Mouse (Mus musculus) embryo, embryonic 10 days (tissue): ENCODE results near the gene Nop56.

Experiments
- DNase-seq: peaks from one replicate; pipeline ENCODE4 v3.0.0-alpha.2; 2015; ENCODE audit warnings: low spot score

Nop56 gene

DNA sequence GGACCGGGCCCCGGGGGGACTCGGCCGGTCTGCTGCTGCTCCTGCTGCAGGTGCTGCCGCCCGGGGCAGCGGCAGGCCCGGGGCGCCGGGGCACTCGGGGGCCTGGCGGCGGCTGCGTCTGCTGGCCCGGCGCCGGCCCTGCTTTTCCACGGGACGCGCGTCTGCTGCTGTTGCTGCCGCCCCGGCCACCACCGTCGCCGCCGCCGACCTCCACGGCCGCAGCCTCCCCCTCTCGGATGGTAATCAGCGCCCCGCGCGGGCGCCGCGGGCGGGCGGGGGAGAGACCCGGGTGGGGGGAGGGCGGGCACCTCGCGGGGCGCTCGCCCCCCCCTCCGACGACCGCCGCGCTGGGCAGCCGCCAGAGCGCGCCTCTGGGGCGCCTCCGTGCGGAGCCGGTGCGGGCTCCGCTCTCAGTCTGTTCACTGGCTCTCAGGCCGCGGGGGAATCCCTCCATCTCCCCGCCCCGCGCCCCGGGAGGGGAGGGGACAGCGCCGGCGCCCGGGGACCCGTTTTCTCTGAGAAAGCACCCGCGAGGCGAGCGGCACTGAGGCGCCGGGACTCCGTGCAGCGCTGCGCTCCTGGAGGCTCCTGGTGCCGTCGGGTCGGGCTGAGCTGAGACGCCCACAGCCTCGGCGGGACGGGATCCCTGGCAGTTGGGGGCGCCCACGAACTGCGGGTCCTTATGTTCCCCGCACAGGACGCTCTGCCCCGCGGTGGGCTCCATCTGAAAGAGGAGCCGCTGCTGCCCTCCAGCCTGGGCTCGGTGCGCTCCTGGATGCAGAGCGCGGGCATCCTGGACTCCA, 21.3 kb downstream of the Nop56 start:
- peak; percentile 58 for DNase-seq

DNA sequence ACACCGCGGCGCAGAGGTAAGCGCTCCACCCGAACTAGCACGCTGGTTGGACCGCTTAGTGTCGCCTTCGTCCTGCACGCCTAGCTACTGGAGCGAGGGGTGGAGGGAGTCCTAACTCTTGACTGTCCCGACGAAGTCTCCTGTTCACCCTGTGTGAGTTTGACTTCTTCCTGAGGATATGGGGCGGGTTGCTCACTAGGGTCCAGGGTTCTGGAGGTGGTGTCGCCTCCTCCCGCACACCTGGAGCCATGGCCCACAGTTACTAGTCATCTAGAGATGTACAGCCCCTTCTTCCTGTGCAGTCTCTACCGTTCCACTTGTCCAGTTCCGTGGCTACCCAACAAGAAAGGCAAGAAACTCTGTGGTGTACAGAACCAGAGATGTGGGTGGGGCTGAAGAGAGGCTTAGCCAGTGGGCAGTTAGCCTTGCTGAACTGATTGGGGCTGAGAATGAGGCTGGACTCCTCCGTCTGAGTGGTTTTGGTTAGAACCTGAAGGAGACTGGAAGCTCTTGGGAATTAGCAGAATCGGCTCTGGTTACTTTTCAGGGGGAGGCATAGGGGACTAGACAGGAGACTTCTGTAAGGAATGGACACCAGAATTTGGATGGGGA, 22.0 kb downstream of the Nop56 start:
- DNase-seq = peak; percentile 46

DNA sequence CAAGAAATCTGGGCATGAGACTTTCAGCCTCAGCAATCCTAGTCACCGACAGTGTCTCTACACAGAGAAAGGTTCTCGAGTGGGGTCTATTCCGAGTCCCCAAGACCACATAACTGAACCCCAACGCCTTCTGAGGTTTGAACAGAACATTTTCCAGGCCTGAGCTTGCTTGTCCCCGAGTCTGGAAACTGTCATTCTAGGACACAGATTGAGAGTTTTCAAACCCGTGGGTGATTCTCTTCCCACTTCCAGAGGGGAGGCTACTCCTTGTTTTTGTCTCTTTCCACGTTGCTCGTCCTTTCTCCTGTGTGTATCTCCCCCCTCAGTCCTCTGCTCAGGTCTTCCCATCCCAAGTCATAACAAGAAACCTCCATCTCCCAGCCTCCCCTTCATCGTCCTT, 23.4 kb downstream of the Nop56 start:
- DNase-seq = no peak

DNA sequence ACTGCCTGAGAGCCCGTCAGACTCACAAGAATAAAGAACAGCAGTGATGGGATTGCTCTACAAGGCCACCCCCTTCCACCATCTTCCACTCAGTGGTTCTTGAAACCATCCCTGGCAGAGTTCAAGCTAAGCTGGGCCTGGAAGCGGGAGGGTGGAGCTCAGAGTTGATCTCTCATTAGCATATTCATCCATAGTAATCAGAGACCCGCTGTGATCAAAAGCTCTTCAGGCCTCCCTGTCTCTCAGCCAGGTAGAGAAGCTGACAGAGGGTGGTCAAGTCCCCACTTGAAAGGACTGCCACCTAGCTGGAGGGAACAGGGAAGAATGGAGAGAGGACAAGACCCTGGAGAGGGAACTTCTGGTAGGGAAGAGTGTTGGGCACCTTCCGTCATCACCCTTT, 28.8 kb downstream of the Nop56 start:
- no peak for DNase-seq

DNA sequence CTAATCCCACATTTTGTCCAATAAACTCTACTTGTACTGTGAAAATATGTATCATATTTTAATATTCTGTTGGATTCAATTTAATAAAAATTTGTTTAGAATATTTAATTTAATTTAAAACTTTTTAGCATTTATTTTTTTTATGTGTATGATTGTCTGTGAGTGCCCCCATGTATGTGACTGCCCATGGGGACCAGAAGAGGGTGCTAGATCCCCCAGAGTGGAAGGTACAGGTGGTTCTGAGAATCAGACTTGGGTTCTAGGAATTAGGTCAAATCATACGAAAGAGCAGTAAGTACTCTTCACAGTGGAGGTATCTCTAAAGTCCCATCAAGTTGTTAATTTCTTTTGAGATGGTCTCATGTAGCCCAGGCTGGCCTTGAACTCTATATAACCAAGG, 52.8 kb downstream of the Nop56 start:
- DNase-seq = no peak
